Comparison of ENCODE assay signal across 11 mouse cellular contexts in the genomic region with DNA sequence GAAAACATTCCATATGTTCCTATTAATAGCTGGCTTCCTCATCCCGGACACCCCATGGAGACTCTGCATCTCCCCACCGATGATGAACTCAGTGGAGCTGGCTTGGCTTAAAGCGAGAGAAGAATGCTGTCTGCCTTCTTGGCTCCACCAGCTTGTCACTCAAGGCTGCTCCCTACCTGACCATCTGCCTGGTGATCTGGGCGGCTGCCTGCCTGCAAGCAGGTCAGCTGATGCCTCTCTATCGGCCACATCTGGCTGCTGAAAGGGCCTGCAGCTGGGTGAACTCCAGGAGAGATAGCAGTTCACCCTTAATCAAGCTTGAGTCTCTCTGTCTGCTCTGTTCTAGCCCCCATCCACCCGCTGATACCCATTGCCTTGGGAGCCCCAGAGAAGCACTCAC. TPM values are rescaled to one million over a fixed set of nuclear protein-coding genes. Genes with fewer than 3 reads are reported as not detected.
A peak's percentile ranks its signal among the peaks of the same experiment; 100 is the strongest.
DNase-seq lines count a peak whose midpoint lies in the region; ATAC-seq and TF ChIP-seq lines count a peak whose summit lies in the region.
"Had no signal": no experiment of that assay in that cellular context is flagged by ENCODE, and none has a peak within 500 bp of the region (broad histone marks: within the 10 kb centered on the region; RNA-seq: fewer than 3 reads in every experiment).

No protein-coding gene starts in this region.

- H3K27ac ChIP-seq in kidney, embryonic 15.5 days: no peak overlapping the region
- H3K27ac ChIP-seq in kidney, embryonic 14.5 days (ENCODE audit: low read depth, low read length): no peak overlapping the region
- no peak overlapping the region for H3K27ac ChIP-seq in cerebellum, adult 2 months (ENCODE audit: insufficient read depth, low read length)

- peak; percentile 53; the same call in 1 of the 2 replicates for ATAC-seq in kidney, embryonic 15.5 days (replicated peaks; ENCODE audit: low FRiP score)
- no peak for ATAC-seq in kidney, embryonic 14.5 days (ENCODE audit: low FRiP score, low TSS enrichment)

- DNase-seq in cerebellum, adult 2 months: peak; percentile 12 to 24
- peak; percentile 59 to 70 for DNase-seq in spleen, postnatal 10 days (ENCODE audit: low spot score in 2 of 2)
- DNase-seq in adrenal gland, postnatal 36 days: no peak
- no peak for DNase-seq in ovary, postnatal 36 days (ENCODE audit: low spot score)
- DNase-seq in lung, postnatal 25 days (ENCODE audit: low spot score): no peak
- DNase-seq: heart, adult 11 months; kidney, adult 9 months; lung, postnatal 14 days had no signal

- TF ChIP-seq POLR2A in cerebellum, adult 2 months (IDR thresholded peaks at IDR 0.05; ENCODE audit: borderline replicate concordance, insufficient read depth, low read length): no peak

- no peak overlapping the region for H3K9ac ChIP-seq in kidney, embryonic 15.5 days
- H3K9ac ChIP-seq in kidney, embryonic 14.5 days (ENCODE audit: low read depth, low read length): no peak overlapping the region

- H3K4me2 ChIP-seq in kidney, embryonic 15.5 days: no peak overlapping the region
- no peak overlapping the region for H3K4me2 ChIP-seq in kidney, embryonic 14.5 days (replicated peaks; ENCODE audit: low read depth, low read length)

- H3K4me3 ChIP-seq in kidney, embryonic 15.5 days (replicated peaks): no peak overlapping the region
- no peak overlapping the region for H3K4me3 ChIP-seq in kidney, embryonic 14.5 days (ENCODE audit: low read length)
- H3K4me3 ChIP-seq in cerebellum, adult 2 months (replicated peaks; ENCODE audit: insufficient read depth, low read depth, low read length): no peak overlapping the region
- peak overlapping the region; percentile 46 for H3K4me3 ChIP-seq in erythroblast, embryonic 14.5 days (replicated peaks)

- TF ChIP-seq CTCF in cerebellum, adult 2 months (IDR thresholded peaks at IDR 0.05; ENCODE audit: borderline replicate concordance, insufficient read depth, low read depth, low read length): no peak

- no peaks in the 10 kb centered on the region for H3K27me3 ChIP-seq in kidney, embryonic 15.5 days
- no peaks in the 10 kb centered on the region; the same call in 1 of the 2 replicates for H3K27me3 ChIP-seq in kidney, embryonic 14.5 days (ENCODE audit: control insufficient read depth, insufficient read depth, low read length)
- H3K27me3 ChIP-seq in cerebellum, adult 2 months (ENCODE audit: control insufficient read depth, insufficient read depth, low read length): no peaks in the 10 kb centered on the region
- no peaks in the 10 kb centered on the region for H3K27me3 ChIP-seq in erythroblast, embryonic 14.5 days (ENCODE audit: control insufficient read depth)

- H3K36me3 ChIP-seq in kidney, embryonic 15.5 days: no peaks in the 10 kb centered on the region
- no peaks in the 10 kb centered on the region for H3K36me3 ChIP-seq in kidney, embryonic 14.5 days (ENCODE audit: control insufficient read depth, insufficient read depth, low read length)
- peaks cover 81% of the 10 kb centered on the region for H3K36me3 ChIP-seq in erythroblast, embryonic 14.5 days (ENCODE audit: control insufficient read depth)

- WGBS in kidney, embryonic 15.5 days: 69% methylated on average over 6 of the region's 6 CpGs
- WGBS in kidney, embryonic 14.5 days: 65% methylated on average over 6 of the region's 6 CpGs
- WGBS in cerebellum, adult 2 months: 24% methylated on average over 6 of the region's 6 CpGs

- H3K9me3 ChIP-seq in kidney, embryonic 15.5 days (replicated peaks): no peaks in the 10 kb centered on the region
- no peaks in the 10 kb centered on the region for H3K9me3 ChIP-seq in kidney, embryonic 14.5 days (ENCODE audit: control insufficient read depth, low read length)
- H3K9me3 ChIP-seq in erythroblast, embryonic 14.5 days (ENCODE audit: control insufficient read depth, low read length): no peaks in the 10 kb centered on the region

- peaks cover 28% of the 10 kb centered on the region for H3K4me1 ChIP-seq in kidney, embryonic 15.5 days
- H3K4me1 ChIP-seq in kidney, embryonic 14.5 days (ENCODE audit: control insufficient read depth, insufficient read depth, low read length): no peaks in the 10 kb centered on the region
- H3K4me1 ChIP-seq in cerebellum, adult 2 months (ENCODE audit: control insufficient read depth, insufficient read depth, low read length): peaks cover 5% of the 10 kb centered on the region; the same call in 1 of the 2 replicates
- H3K4me1 ChIP-seq in erythroblast, embryonic 14.5 days (ENCODE audit: control insufficient read depth): peaks cover 86% of the 10 kb centered on the region

RNA-seq across cellular contexts. Expression of a gene that starts 56.7 kb away (rescaled TPM):
- 17.0 and 18.4 TPM in 2 replicates for polyA plus RNA-seq in kidney, embryonic 15.5 days (2015; fragmentation: Nextera tagmentation; extraction: Ambion mirVana)
- 13.1 and 14.2 TPM in 2 replicates for polyA plus RNA-seq in kidney, embryonic 14.5 days (2014; fragmentation: Nextera tagmentation; extraction: Ambion mirVana)
- polyA plus RNA-seq in cerebellum, adult 2 months (2012; rRNA removed): 7.4 and 7.9 TPM in 2 replicates
- polyA plus RNA-seq in erythroblast, embryonic 14.5 days (2012): 7.9 and 11.3 TPM in 2 replicates
- 10 to 100 TPM; 23.9 to 26.6 TPM for total RNA-seq in adrenal gland, postnatal 36 days (2021)

Comparison
In these comparisons a context has a peak if more than half of its experiments do, and no peak if none do; other contexts are left out.
1. DNase-seq: peak in cerebellum, adult 2 months (2 of 2) and spleen, postnatal 10 days (2 of 2); none in adrenal gland, postnatal 36 days (0 of 2), ovary, postnatal 36 days (single experiment) and lung, postnatal 25 days (single experiment).